Mouse (Mus musculus) CH12.LX (cell line): ENCODE results near the gene Khk. TPM values are rescaled to one million over a fixed set of nuclear protein-coding genes. Genes with fewer than 3 reads are reported as not detected.
A peak's percentile ranks its signal among the peaks of the same experiment; 100 is the strongest.

Experiments used
- DNase-seq: peaks from one replicate; pipeline ENCODE4 v3.0.0-alpha.2; 2013; ENCODE audit errors: extremely low read depth
- H3K27ac ChIP-seq: 2 replicates; pipeline ENCODE4 v1.5.1; 2012; ENCODE audit warnings: low read depth, mild to moderate bottlenecking, control low read depth, moderate library complexity; ENCODE audit not compliant: insufficient read depth
- H3K27me3 ChIP-seq: replicated peaks from 2 replicates; pipeline ENCODE3; 2012; ENCODE audit warnings: inconsistent platforms
- H3K36me3 ChIP-seq, 2 experiments: replicated peaks in 1 of 2; 2 replicates each; pipeline versions ENCODE3 to v1.6.1; 2012; ENCODE audit warnings: inconsistent platforms in 1 of 2, low read length in 1 of 2, mild to moderate bottlenecking in 1 of 2, mixed read lengths in 1 of 2, moderate library complexity in 1 of 2; ENCODE audit not compliant: control insufficient read depth in 1 of 2, insufficient read depth in 1 of 2
- H3K4me1 ChIP-seq, 2 experiments: 2 replicates each; pipeline ENCODE4 v1.6.1; 2012; ENCODE audit warnings: inconsistent platforms in 1 of 2, moderate library complexity in 1 of 2; ENCODE audit not compliant: insufficient read depth in 2 of 2, control insufficient read depth in 1 of 2
- H3K4me2 ChIP-seq: 2 replicates; pipeline ENCODE4 v1.6.1; 2012; ENCODE audit warnings: low read depth, mild to moderate bottlenecking, control low read depth; ENCODE audit not compliant: poor library complexity, insufficient read depth, severe bottlenecking
- H3K4me3 ChIP-seq, 3 experiments: fragments of 150-350 bp in 1 of 3; sonication (generic) in 1 of 3; replicated peaks in 1 of 3; 2 replicates each; pipeline versions ENCODE3 to v1.5.1; 2011 to 2012; ENCODE audit warnings: low read depth in 2 of 3, low read length in 2 of 3, mild to moderate bottlenecking in 2 of 3, moderate library complexity in 2 of 3, control low read depth in 1 of 3, improper control_type of control experiment in 1 of 3, inconsistent platforms in 1 of 3, mixed read lengths in 1 of 3; ENCODE audit not compliant: poor library complexity in 1 of 3
- H3K79me2 ChIP-seq: replicated peaks from 2 replicates; pipeline ENCODE4 v1.6.1; 2012; ENCODE audit warnings: mild to moderate bottlenecking, moderate library complexity; ENCODE audit not compliant: control insufficient read depth, poor library complexity, insufficient read depth, severe bottlenecking; ENCODE audit errors: extremely low read depth
- H3K9ac ChIP-seq: 2 replicates; pipeline ENCODE4 v1.6.1; 2012; ENCODE audit warnings: low read depth, mild to moderate bottlenecking, control low read depth, moderate library complexity; ENCODE audit not compliant: insufficient read depth
- H3K9me3 ChIP-seq: replicated peaks from 2 replicates; pipeline ENCODE3; 2012; ENCODE audit warnings: low read length, inconsistent platforms, mixed read lengths
- CHD2 ChIP-seq: IDR thresholded peaks from 2 replicates; pipeline ENCODE4 v1.6.1; 2011; ENCODE audit warnings: low read length, improper control_type of control experiment
- CTCF ChIP-seq, 2 experiments: IDR thresholded peaks in 1 of 2; conservative IDR thresholded peaks in 1 of 2; 2 replicates each; pipeline ENCODE4 v1.5.1; 2011 to 2012; ENCODE audit warnings: low read depth in 2 of 2, low read length in 2 of 2, improper control_type of control experiment in 1 of 2, inconsistent platforms in 1 of 2, mild to moderate bottlenecking in 1 of 2, moderate library complexity in 1 of 2
- E2F4 ChIP-seq: IDR thresholded peaks from 2 replicates; pipeline ENCODE4 v1.6.1; 2011; ENCODE audit warnings: low read depth, low read length, improper control_type of control experiment; ENCODE audit not compliant: insufficient replicate concordance
- ELF1 ChIP-seq: IDR thresholded peaks from 2 replicates; pipeline ENCODE4 v1.6.1; 2014; ENCODE audit warnings: low read depth, mild to moderate bottlenecking, inconsistent platforms, low read length, improper control_type of control experiment
- JUN ChIP-seq: IDR thresholded peaks from 2 replicates; pipeline ENCODE4 v1.6.1; 2011; ENCODE audit warnings: low read depth, mild to moderate bottlenecking, low read length, improper control_type of control experiment, moderate library complexity; ENCODE audit not compliant: insufficient read depth
- KAT2A ChIP-seq: IDR thresholded peaks from 2 replicates; pipeline ENCODE4 v1.6.1; 2012; ENCODE audit warnings: low read length, improper control_type of control experiment, inconsistent platforms; ENCODE audit not compliant: insufficient replicate concordance
- MAFK ChIP-seq: IDR thresholded peaks from 2 replicates; pipeline ENCODE4 v1.6.1; 2011; ENCODE audit warnings: low read length, improper control_type of control experiment; ENCODE audit not compliant: insufficient replicate concordance
- MAX ChIP-seq: IDR thresholded peaks from 2 replicates; pipeline ENCODE4 v1.6.1; 2011; ENCODE audit warnings: low read length, improper control_type of control experiment
- MAZ ChIP-seq: IDR thresholded peaks from 2 replicates; pipeline ENCODE4 v1.6.1; 2012; ENCODE audit warnings: low read depth, mild to moderate bottlenecking, inconsistent platforms, low read length, improper control_type of control experiment, moderate library complexity
- MXI1 ChIP-seq: IDR thresholded peaks from 2 replicates; pipeline ENCODE4 v1.6.1; 2011; ENCODE audit warnings: mild to moderate bottlenecking, low read depth, low read length, improper control_type of control experiment
- MYC ChIP-seq: IDR thresholded peaks from 2 replicates; pipeline ENCODE4 v1.6.1; 2011; ENCODE audit warnings: low read depth, mild to moderate bottlenecking, improper control_type of control experiment, low read length
- NRF1 ChIP-seq: IDR thresholded peaks from 2 replicates; pipeline ENCODE4 v1.6.1; 2014; ENCODE audit warnings: low read depth, mild to moderate bottlenecking, inconsistent platforms, low read length, improper control_type of control experiment, moderate library complexity
- PAX5 ChIP-seq: IDR thresholded peaks from 2 replicates; pipeline ENCODE4 v1.6.1; 2012; ENCODE audit warnings: low read length, inconsistent platforms, mixed read lengths
- RAD21 ChIP-seq: IDR thresholded peaks from 2 replicates; pipeline ENCODE4 v1.6.1; 2011; ENCODE audit warnings: low read depth, mild to moderate bottlenecking, low read length, improper control_type of control experiment, moderate library complexity
- SIN3A ChIP-seq: IDR thresholded peaks from 2 replicates; pipeline ENCODE4 v1.6.1; 2012; ENCODE audit warnings: low read length, improper control_type of control experiment, inconsistent platforms
- UBTF ChIP-seq: IDR thresholded peaks from 2 replicates; pipeline ENCODE4 v1.6.1; 2012; ENCODE audit warnings: low read depth, mild to moderate bottlenecking, inconsistent platforms, low read length, improper control_type of control experiment, moderate library complexity
- USF2 ChIP-seq: conservative IDR thresholded peaks from 2 replicates; pipeline ENCODE4 v1.6.1; 2011; ENCODE audit warnings: low read depth, low read length, improper control_type of control experiment
- dilution Hi-C: fragments of 300-500 bp; cut with MboI; formaldehyde crosslinking; loops from 2 replicates; pipeline ENCODE4 v1.14.3; 2020; ENCODE audit warnings: low sequenced_read_pairs; ENCODE audit not compliant: extremely low pct_unique_long_range_greater_than_20kb, extremely low pct_ligation_motif_present
- in situ Hi-C: fragments of 300-500 bp; cut with MboI; formaldehyde crosslinking; loops from 3 replicates; pipeline ENCODE4 v1.14.3; 2019; ENCODE audit warnings: low sequenced_read_pairs, low pct_ligation_motif_present, low pct_unique_long_range_greater_than_20kb, mixed read lengths
- polyA plus RNA-seq: library from polyadenylated mRNA; unstranded; fragments of >175 nt; gene quantifications from 2 replicates; pipeline ENCODE4 v1.2.1, GENCODE M21; 2012; ENCODE audit warnings: low read depth; ENCODE audit not compliant: insufficient read length
- total RNA-seq, 2 experiments: library from RNA; depleted of rRNA; stranded (reverse); fragments of 300-350 nt in 1 of 2; fragments of >200 nt in 1 of 2; gene quantifications; 2 replicates each; pipeline ENCODE4 v1.2.3; 2012 to 2014

Khk gene
- total and polyA plus RNA-seq, 3 experiments: 2.5 to 5.7 (median 3.7) TPM

GRCm38 (mm10) chr5:30918691-30919090 lies 2.5 kb upstream of the Khk start:
- DNase-seq: no peak
- no peaks in the 10 kb centered on the region for H3K9me3 ChIP-seq
- in situ Hi-C loops (no loop called here), dilution Hi-C loops (no loop called here)
- H3K27me3 ChIP-seq: peaks cover 58% of the 10 kb centered on the region
- TF ChIP-seq UBTF: no peak
- TF ChIP-seq JUN: no peak
- TF ChIP-seq MAZ: no peak
- TF ChIP-seq ELF1: no peak
- TF ChIP-seq MYC: no peak
- TF ChIP-seq MAFK: no peak
- no peak for TF ChIP-seq MAX
- no peak for TF ChIP-seq CTCF (conservative IDR thresholded peaks at IDR 0.05 in 1 of 2, IDR thresholded peaks at IDR 0.05 in 1 of 2; ENCODE audit: low read depth in 2 of 2, low read length in 2 of 2)
- TF ChIP-seq RAD21: no peak
- no peak for TF ChIP-seq KAT2A
- H3K9ac ChIP-seq: no peak overlapping the region
- no peaks in the 10 kb centered on the region for H3K36me3 ChIP-seq
- H3K4me1 ChIP-seq: peaks cover 12 to 49% of the 10 kb centered on the region in 2 experiments
- H3K27ac ChIP-seq: no peak overlapping the region
- no peak overlapping the region for H3K4me2 ChIP-seq
- H3K4me3 ChIP-seq: no peak overlapping the region
- no peaks in the 10 kb centered on the region for H3K79me2 ChIP-seq

- Histone ChIP-seq H3K79me2 (no peaks in the 10 kb centered on the region), H3K4me2 (peak overlapping the region; percentile 54), H3K27ac (no peak overlapping the region), H3K36me3 (no peaks in the 10 kb centered on the region), H3K9ac (no peak overlapping the region), H3K4me1 (peaks cover 12 to 53% of the 10 kb centered on the region in 2 experiments), H3K4me3 (peak overlapping the region in 1 of 3 experiments; percentile 37), H3K9me3 (no peaks in the 10 kb centered on the region), H3K27me3 (peaks cover 70% of the 10 kb centered on the region)
- dilution Hi-C loops (no loop called here), in situ Hi-C loops (loop anchor here (5.0 kb wide), 1 partner anchor 118 kb away; no protein-coding TSS in a partner anchor)
- TF ChIP-seq CHD2: 0 out of 2 replicates have a peak, but pooled peaks have one; percentile 24
- TF ChIP-seq SIN3A: no peak
- DNase-seq: no peak
These were observed 1.2 kb upstream of the Khk start for GRCm38 (mm10) chr5:30919831-30920614.

GRCm38 (mm10) chr5:30920621-30921020 lies 610 bp upstream of the Khk start:
- no peaks in the 10 kb centered on the region for H3K36me3 ChIP-seq
- peak overlapping the region; percentile 20; the same call in 1 of the 2 replicates for H3K9ac ChIP-seq
- peaks cover 9 to 47% of the 10 kb centered on the region in 2 experiments for H3K4me1 ChIP-seq
- dilution Hi-C loops: no loop called here
- peaks cover 75% of the 10 kb centered on the region for H3K27me3 ChIP-seq
- in situ Hi-C loops: loop anchor here (5.0 kb wide), 1 partner anchor 118 kb away; no protein-coding TSS in a partner anchor
- no peak overlapping the region for H3K27ac ChIP-seq
- H3K9me3 ChIP-seq: no peaks in the 10 kb centered on the region
- no peak for DNase-seq
- peak overlapping the region; percentile 37 to 60 (median 37) for H3K4me3 ChIP-seq
- H3K4me2 ChIP-seq: peak overlapping the region; percentile 54
- H3K79me2 ChIP-seq: no peaks in the 10 kb centered on the region
- no peak for TF ChIP-seq USF2
- TF ChIP-seq MAZ: no peak
- no peak for TF ChIP-seq PAX5
- no peak for TF ChIP-seq NRF1
- TF ChIP-seq MYC: no peak
- TF ChIP-seq MXI1: no peak
- no peak for TF ChIP-seq E2F4
